Mouse (Mus musculus): ENCODE measurements at regions not wholly inside any gene's neighbourhood (a gene's known extent, or its start where the extent isn't known, plus 50 kb on each side); places are given as distances from the start of the nearest gene placed in this dataset.
A peak's percentile ranks its signal among the peaks of the same experiment; 100 is the strongest.

GRCm38 (mm10) chr16:77166722-77167121 is 153.2 kb downstream of the Usp25 start:
- peak; percentile 26 for DNase-seq (ENCODE audit: low read depth, low spot score)

DNA sequence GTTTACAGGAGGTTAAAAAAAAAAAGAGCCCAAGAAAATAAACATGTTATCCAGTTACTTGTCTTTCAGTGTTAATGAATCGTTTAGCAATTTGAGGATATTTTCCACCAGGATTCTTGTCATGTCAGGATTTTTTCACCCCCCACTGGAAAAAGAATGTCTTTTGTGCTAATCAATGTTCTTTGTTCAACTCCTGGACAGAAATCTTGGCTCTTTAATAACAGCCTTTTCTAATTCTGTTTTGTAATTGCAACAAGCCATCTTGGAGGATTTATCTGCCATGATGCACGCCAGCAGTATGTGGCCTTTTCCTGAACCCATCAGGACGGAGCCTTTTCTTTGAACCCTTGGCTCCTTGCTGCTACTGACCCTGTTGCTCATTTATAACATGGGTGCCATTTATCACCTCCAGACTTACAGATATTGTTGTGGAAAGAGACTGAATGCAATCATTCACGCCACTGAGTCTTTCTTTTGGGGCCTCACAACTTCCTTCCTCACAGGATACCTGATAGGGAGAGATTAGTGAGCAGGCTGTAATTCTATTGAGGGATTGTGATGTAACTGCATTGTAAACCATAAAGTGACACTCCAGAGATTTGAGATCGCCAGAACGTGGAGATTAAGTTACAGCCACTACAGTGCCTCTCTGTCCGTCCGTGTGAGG is 159.7 kb downstream of the Usp25 start:
- DNase-seq (ENCODE audit: low read depth, low spot score) = no peak

GRCm38 (mm10) chr16:77174744-77175432 is 161.4 kb downstream of the Usp25 start:
- no peak for DNase-seq (ENCODE audit: low read depth, low spot score)

DNA sequence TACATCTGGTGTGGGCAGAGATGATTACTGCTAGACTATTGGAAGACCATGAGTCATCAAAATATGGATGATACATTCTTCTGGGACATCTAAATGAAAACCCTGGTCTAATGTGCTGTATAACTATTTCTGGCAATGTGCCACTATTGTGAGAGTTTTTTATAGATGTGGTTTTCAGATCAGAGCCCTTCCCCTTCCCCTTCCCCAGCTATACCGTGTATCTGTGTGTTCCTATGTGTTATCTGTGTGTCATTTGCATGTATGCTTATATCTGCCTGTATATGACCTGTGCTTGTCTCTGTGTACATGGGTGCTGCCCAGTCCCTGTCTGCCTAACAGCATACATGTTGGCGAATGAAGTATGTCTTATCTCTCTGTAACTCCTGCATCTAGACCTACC is 167.5 kb downstream of the Usp25 start:
- no peak for DNase-seq (ENCODE audit: low read depth, low spot score)

Measured in R1 (cell line).